Mouse (Mus musculus) kidney, adult 2 months (tissue): ENCODE measurements around the gene Pik3ca. TPM values are rescaled to one million over a fixed set of nuclear protein-coding genes. Genes with fewer than 3 reads are reported as not detected.

Experiments used
- DNase-seq: peaks from one replicate; pipeline ENCODE4 v3.0.0; 2021
- H3K27ac ChIP-seq: fragments of 200-500 bp; 2 replicates; pipeline ENCODE4 v1.5.1; 2012; ENCODE audit warnings: low read depth, low read length, control low read depth, inconsistent platforms; ENCODE audit not compliant: insufficient read depth
- H3K27me3 ChIP-seq: fragments of 200-500 bp; replicated peaks from 2 replicates; pipeline ENCODE4 v1.6.1; 2012; ENCODE audit warnings: mild to moderate bottlenecking, moderate library complexity, low read length, inconsistent platforms; ENCODE audit not compliant: control insufficient read depth, insufficient read depth
- H3K36me3 ChIP-seq: fragments of 200-500 bp; 2 replicates; pipeline ENCODE4 v1.6.1; 2012; ENCODE audit warnings: mild to moderate bottlenecking, moderate library complexity, low read length, inconsistent platforms; ENCODE audit not compliant: control insufficient read depth, insufficient read depth
- H3K4me1 ChIP-seq: fragments of 200-500 bp; 2 replicates; pipeline ENCODE4 v1.6.1; 2011; ENCODE audit warnings: low read length; ENCODE audit not compliant: control insufficient read depth, insufficient read depth
- H3K4me3 ChIP-seq: fragments of 200-500 bp; 2 replicates; pipeline ENCODE4 v1.5.1; 2011; ENCODE audit warnings: mild to moderate bottlenecking, low read depth, low read length, control low read depth; ENCODE audit not compliant: insufficient read depth
- CTCF ChIP-seq: fragments of 200-500 bp; conservative IDR thresholded peaks from 2 replicates; pipeline ENCODE4 v1.5.1; 2011; ENCODE audit warnings: low read depth, mild to moderate bottlenecking, control low read depth, low read length, moderate library complexity, mixed read lengths; ENCODE audit not compliant: insufficient read depth, insufficient read length
- POLR2A ChIP-seq: fragments of 200-500 bp; IDR thresholded peaks from one replicate; pipeline ENCODE4 v1.6.1; 2011; ENCODE audit warnings: low read depth, low read length, control low read depth
- WGBS: fragments of 180-500 bp; shearing (Covaris S2); methylation state at CpG from one replicate; pipeline ENCODE4 v1.1.7; 2018; 5-methylcytosine and 5-hydroxymethylcytosine counted together
- polyA plus RNA-seq: library from polyadenylated mRNA; depleted of rRNA; stranded (reverse); fragments of >200 nt; gene quantifications from 2 replicates; pipeline ENCODE4 v1.2.3, GENCODE M21; 2012

Pik3ca gene
- polyA plus RNA-seq, 1 experiment = 10.2 TPM

DNA sequence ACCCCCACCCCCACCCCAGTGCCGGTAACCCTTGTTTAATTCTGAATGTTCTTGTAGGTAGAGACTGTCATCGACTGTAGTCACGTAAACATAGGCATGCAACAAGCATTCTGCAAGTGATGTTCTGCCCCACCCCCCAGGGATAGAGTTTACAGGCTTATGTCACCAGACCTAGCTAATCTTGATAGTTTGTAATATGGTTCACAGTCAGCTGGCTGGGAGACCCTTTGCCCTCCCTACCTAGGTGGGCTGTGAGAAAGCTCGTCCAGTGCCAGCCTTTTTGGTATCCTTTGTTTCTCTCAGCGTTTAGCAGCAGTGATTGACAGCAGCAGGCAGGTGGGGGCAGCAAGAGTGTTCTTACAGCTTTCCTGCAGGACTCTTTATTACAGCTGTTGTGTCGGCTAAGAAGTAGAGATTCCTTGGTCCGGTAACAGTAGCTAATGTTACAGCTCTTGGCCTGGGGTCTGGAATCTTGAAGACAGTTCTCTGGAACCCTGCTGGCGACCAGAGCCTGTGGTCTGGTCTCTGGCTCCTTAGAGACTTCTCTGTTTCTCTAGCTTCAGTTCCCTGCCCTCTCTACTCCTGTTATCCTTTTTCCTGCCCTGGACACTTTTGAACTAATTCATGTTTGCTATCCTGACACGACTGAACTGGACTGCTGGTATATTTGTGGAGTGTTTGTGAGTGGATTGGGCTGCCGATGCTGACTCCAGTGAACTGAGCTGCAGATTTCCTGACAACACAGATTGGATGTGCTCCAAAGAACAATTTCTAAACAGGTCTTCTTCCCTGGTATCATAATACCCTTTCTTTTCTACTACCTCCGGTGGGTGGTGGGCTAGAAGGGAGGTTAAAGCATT lies 109.1 kb downstream of the Pik3ca start:
- Histone ChIP-seq H3K36me3 (no peaks in the 10 kb centered on the region), H3K27me3 (no peaks in the 10 kb centered on the region), H3K4me3 (no peak overlapping the region), H3K27ac (no peak overlapping the region), H3K4me1 (peaks cover 4% of the 10 kb centered on the region)
- DNase-seq = no peak
- no peak for TF ChIP-seq POLR2A
- no peak for TF ChIP-seq CTCF
- 71% methylated on average over 11 of the region's 11 CpGs for WGBS

DNA sequence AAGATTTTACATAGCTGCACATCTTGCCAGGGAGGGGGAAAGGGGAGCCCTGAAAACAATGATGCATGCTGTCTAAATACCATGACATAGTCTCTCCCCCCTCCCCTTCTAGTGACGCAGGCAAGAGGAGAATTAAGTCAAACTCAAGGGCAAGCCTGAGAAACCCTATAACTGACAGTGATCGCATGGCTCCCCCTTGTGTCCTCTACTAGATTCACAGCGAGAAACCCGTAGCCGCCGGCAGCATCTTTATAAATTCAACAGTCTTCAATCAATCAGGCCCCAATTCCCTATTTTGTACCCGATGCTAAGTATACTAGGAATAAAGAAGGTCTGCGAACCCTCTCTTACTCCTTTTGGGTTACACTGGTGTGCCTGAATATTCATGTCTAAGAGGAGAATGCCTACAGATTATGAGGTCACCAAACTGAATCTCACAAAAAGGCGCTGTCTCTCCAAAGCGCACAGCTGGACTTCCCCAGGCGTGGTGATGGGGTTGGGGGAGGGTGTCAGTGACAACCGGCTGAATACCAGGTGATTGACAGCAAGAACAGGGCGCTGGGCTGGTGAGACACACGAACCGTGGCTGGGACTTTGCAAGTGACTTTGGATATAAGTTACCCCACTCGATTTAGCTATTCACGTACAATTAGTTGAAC lies 111.3 kb downstream of the Pik3ca start:
- TF ChIP-seq CTCF = peak; percentile 87
- TF ChIP-seq POLR2A = no peak
- peak; percentile 78 for DNase-seq
- WGBS = 4% methylated on average over 17 of the region's 17 CpGs
- Histone ChIP-seq H3K4me3 (no peak overlapping the region), H3K27me3 (no peaks in the 10 kb centered on the region), H3K36me3 (no peaks in the 10 kb centered on the region), H3K27ac (no peak overlapping the region), H3K4me1 (peaks cover 6% of the 10 kb centered on the region)

DNA sequence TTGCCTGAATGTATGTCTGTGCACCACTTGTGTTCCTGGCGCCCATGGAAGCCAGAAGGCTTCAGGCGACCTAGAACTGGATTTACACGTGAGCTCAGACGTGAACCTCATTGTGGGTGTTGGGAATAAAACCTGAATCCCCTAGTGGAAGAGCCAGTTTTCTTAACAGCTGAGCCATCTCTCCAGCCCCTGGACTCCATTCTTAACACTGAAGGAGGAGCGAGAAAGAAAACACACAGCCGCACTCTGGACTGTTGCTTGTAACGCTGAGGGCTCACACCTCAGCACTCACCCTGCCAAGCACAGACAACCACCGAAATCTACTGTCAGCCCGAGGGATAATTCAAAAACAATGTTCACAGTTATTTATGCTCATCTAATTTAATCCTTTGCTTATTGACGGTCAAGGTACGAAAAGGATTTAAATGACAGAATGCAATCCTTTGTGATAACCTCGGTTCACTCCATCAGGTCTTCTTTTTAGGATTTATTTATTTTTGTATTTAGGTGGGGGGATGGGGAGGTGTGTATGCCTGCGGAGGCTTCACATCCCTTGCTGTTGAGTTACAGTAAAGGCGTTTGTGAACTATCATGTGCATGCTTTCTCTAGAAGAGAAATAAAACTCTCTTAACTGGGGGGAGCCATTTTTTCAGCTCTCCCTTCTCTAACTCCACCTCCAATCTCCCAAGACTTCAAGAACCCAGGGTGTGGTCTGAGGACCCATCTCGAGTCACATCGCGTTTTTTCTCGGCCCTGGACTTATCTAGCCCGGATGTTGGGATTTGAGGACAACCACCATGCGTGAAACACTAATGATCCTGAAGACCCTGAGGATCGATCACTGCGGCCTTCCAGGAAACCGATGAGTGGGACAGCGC lies 112.3 kb downstream of the Pik3ca start, which contains the start of gene Zfp639:
Gene Zfp639, plus strand, starts transcription at position 764 of the 879 bp plus-strand sequence.
- Histone ChIP-seq H3K4me3 (peak within 1 kb of the TSS; percentile 59), H3K36me3 (no peaks in the 10 kb centered on the region), H3K27me3 (no peaks in the 10 kb centered on the region), H3K4me1 (peaks cover 6% of the 10 kb centered on the region), H3K27ac (peak within 1 kb of the TSS; percentile 36)
- no peak for DNase-seq
- TF ChIP-seq POLR2A (no peak), CTCF (no peak)
- 13% methylated on average over 24 of the region's 24 CpGs for WGBS

DNA sequence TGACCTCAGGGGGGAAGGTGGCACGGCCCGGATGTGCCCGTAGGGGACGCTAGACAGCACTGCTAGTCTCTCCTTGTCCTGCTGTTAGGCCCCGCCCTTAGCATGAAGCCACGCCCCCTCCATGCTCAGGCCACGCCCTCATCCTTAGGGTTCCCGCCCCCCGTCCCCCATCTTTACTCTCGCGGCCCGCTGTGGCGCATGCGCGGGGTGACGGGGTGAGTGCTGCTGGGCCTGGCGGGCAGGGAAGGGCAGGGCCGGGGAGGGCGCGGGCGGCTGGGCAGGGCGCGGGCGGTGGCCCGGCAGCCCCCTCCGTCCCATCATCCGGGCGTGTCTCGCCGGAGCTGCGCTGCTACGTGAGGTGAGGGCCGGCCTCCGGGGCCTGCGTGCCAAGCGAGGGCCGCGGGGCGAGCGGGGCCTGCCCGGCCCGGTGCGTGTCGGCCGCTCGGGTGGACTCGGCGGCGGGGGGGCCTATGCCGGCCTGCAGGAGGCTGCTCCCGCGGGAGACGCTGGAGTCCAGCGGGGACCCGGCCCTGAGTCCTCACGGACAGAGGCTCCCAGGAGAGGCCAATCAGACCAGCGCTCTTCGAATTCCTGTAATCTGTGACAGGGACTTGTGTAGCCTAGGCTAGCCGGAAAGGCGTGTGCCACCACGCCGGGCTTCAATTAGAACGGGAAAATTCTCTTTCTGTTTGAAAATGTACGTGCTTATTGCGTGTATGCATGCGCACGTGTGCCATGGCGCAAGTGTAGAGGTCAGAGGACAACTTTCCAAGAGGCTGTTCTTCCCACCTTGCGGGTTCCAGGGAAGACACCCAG lies 113.1 kb downstream of the Pik3ca start:
- Histone ChIP-seq H3K27me3 (no peaks in the 10 kb centered on the region), H3K36me3 (peaks cover 2% of the 10 kb centered on the region; the same call in 1 of the 2 replicates), H3K4me3 (peak overlapping the region; percentile 59), H3K27ac (peak overlapping the region; percentile 36), H3K4me1 (peaks cover 6% of the 10 kb centered on the region)
- TF ChIP-seq POLR2A = peak; percentile 13
- peak; percentile 84 for TF ChIP-seq CTCF
- under 1% methylated on average over 69 of the region's 69 CpGs for WGBS
- peak; percentile 97 for DNase-seq

DNA sequence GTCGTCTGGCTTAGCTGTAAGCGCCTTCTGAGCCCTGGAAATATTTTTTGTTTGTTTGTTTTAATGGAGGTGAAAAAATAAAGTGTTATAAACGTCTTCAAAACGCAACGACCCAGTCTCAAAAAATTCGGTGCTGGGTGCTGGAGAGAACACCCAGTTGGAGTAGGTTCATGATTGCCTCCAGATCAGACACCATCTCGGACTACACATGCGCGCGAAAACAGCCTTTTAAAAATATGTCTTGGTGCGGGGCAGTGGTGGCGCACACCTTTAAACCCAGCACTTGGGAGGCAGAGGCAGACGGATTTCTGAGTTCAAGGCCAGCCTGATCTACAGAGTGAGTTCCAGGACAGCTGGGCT lies 113.7 kb downstream of the Pik3ca start:
- H3K27me3 ChIP-seq = no peaks in the 10 kb centered on the region
- WGBS = 2% methylated on average over 13 of the region's 13 CpGs
- peaks cover 6% of the 10 kb centered on the region for H3K4me1 ChIP-seq
- peak overlapping the region; percentile 59 for H3K4me3 ChIP-seq
- peak overlapping the region; percentile 36 for H3K27ac ChIP-seq
- DNase-seq = peak; percentile 54
- peaks cover 2% of the 10 kb centered on the region; the same call in 1 of the 2 replicates for H3K36me3 ChIP-seq
- no peak for TF ChIP-seq CTCF
- no peak for TF ChIP-seq POLR2A

- no peak overlapping the region for H3K27ac ChIP-seq
- peaks cover 5% of the 10 kb centered on the region for H3K36me3 ChIP-seq
- H3K27me3 ChIP-seq = no peaks in the 10 kb centered on the region
- WGBS = 91% methylated on average over 7 of the region's 7 CpGs
- DNase-seq = no peak
- H3K4me1 ChIP-seq = peaks cover 6% of the 10 kb centered on the region
- H3K4me3 ChIP-seq = no peak overlapping the region
- TF ChIP-seq POLR2A = no peak
- TF ChIP-seq CTCF = no peak
Observed at GRCm38 (mm10) chr3:32512686-32513284, 115.3 kb downstream of the Pik3ca start.
